Mouse (Mus musculus) urinary bladder, postnatal 36 days (tissue): Measurements from ENCODE around the gene Rbl2.

Source experiments
- DNase-seq, 2 experiments: peaks; one replicate each; pipeline ENCODE4 v3.0.0; 2022; ENCODE audit warnings: low spot score in 2 of 2, mixed read lengths in 1 of 2

Rbl2 gene

DNA sequence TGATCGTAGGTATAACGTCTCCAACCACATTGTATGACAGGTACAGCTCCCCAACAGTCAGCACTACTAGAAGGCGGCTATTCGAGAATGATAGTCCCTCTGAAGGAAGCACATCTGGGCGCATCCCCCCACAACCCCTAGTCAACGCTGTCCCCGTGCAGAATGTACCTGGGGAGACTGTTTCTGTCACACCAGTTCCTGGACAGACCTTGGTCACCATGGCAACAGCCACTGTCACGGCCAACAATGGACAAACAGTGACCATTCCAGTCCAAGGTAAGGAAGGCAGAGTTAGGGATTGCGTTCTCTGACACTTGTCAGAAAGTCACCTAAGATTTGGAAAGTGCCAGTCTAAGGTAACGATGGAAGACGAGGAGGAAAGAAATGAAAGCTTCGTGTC is 36.4 kb downstream of the Rbl2 start:
- DNase-seq, result no peak

GRCm38 (mm10) chr8:91111868-91112477 is 42.1 kb downstream of the Rbl2 start:
- DNase-seq, result no peak

GRCm38 (mm10) chr8:91114428-91114827 is 44.6 kb downstream of the Rbl2 start:
- no peak for DNase-seq

GRCm38 (mm10) chr8:91114910-91115309 is 45.1 kb downstream of the Rbl2 start:
- DNase-seq, result no peak

DNA sequence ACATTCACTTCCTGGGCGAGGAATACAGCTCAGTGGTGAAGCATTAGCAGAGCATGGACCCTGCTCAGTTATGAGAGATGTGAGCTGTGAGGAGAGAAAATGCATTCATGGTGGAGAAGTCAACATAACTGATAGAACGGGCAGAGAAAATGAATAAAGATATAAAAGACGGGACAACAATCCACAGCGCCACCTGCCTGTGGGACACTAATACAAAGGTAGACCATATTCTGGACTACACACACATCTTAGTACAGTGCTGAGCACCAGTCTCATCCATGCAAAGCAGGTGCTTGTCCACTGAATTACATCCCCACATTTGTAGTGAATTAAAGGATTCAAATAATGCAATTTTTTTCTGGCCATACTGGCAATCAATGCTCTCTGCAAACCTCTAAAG is 47.7 kb downstream of the Rbl2 start:
- no peak for DNase-seq

DNA sequence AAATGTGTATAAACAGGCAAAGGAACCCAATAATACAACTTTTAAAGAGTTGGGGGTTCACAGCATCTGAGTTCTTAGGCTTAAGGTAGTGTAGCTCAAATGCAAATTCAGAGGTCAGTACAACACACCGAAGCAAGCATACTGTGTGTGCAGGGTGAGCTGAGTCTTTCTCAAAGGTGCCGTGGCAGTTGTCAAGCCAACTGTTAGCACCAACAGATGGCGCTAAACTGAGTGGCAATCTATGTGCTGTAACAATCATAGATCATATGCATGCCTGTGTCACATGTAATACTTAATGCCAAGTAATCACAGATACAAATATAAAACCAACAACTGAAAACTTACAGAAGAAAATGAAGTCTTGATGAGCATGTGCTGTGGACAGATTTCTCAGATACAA is 48.3 kb downstream of the Rbl2 start:
- DNase-seq, result no peak

DNA sequence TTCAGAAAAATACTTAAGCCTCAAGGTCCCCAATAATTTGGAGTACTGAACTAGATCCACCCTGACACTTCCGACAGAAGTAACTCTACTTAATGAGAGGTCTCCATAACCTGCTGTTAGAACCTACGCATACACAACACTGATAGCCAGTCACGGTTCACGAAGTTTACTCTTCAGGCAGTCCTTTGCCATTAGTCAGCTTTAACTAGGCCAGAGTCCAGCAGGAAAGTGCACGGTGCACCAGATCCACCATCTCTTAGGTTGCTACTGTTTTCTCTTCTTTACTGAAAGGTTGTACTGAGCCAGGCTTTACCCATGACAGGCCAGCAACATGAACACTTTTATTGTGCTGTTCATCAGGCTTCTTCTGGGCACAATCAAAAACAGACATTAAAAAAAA is 54.5 kb downstream of the Rbl2 start:
- DNase-seq, result no peak

DNA sequence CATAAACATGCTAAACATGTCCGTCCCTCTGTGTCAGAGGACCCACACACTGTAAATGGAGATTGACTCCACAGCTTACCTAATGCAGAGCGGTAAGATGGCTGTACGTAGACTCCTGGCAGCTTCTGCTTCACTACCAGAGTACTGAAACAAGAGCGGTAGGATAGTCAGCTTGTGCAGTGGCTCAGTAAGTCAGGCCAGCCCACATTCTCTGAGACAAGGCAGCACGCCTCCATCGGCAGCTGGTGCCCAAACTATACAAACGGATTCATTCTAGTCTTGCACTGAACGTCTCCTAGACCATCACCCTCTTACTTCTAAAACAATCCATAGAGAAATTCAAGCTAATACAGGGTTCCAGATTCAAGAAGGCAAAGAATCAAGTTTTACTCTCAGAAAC is 56.9 kb downstream of the Rbl2 start:
- no peak for DNase-seq

DNA sequence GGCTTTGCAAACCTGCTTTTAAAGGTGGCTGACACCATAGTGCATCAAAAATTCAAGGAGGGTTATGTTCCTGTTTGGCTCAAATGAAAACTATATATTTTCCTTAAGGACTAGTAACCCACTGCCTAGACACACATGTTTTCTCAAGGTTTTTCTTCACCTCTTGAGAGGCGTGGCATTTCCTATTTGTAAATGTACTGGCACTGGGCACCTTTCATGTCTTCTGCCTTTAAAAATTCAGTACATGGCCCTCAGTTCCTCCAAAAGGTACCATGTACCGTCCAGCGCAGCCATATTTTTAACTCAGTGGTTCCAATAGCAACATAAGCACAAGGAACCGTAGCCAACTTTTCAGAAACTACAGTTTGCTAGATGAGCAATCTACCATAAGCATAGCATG is 62.9 kb downstream of the Rbl2 start:
- DNase-seq, result no peak

DNA sequence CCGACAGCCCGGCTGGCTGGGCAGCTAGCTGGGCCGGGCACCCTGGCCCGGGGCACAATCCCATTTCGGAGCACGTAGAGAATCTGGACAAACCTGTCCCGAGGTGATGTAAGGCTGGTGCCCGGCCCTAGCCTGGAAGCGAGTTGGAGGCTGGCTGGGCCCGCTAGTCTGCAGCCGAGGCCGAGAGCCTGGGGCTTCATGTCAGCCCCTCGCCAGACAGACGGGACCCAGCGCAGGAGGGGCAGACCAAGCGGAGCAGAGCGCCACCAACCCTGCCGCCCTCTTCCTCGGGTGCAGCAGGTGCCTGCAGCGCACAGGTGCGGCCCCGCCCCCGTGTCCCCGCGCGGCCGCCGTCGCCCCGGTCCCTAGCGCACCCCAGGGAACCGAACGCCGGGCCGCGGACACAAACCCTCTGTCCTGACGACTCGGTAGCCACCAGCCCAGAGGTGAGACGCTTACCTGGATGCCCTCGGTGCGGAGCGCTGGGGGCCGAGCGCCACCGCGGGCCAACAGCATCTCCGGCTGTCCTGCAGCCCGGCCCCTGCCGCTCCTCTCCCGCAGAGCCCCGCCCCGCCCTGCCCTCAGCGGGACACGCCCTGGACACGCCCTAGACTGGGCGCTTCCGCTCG is 63.7 kb downstream of the Rbl2 start:
- DNase-seq, result peak; percentile 58 to 60

- DNase-seq, result peak; percentile 99
Measured at GRCm38 (mm10) chr8:91134070-91134475, 64.2 kb downstream of the Rbl2 start.

DNA sequence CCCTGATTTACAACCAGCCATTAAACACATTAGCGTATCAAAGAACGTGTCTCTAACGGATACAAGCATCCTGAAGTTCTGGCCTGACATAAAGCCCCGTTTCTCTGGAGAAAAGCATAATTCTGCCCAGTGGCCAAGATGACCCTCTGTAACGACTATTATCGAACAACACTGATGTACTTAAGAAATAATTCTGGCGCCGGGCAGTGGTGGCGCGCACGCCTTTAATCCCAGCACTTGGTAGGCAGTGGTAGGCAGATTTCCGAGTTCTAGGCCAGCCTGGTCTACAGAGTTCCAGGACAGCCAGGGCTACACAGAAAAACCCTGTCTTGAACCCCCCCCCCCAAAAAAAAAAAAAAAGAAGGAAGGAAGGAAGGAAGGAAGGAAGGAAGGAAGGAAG is 64.8 kb downstream of the Rbl2 start:
- no peak for DNase-seq

DNA sequence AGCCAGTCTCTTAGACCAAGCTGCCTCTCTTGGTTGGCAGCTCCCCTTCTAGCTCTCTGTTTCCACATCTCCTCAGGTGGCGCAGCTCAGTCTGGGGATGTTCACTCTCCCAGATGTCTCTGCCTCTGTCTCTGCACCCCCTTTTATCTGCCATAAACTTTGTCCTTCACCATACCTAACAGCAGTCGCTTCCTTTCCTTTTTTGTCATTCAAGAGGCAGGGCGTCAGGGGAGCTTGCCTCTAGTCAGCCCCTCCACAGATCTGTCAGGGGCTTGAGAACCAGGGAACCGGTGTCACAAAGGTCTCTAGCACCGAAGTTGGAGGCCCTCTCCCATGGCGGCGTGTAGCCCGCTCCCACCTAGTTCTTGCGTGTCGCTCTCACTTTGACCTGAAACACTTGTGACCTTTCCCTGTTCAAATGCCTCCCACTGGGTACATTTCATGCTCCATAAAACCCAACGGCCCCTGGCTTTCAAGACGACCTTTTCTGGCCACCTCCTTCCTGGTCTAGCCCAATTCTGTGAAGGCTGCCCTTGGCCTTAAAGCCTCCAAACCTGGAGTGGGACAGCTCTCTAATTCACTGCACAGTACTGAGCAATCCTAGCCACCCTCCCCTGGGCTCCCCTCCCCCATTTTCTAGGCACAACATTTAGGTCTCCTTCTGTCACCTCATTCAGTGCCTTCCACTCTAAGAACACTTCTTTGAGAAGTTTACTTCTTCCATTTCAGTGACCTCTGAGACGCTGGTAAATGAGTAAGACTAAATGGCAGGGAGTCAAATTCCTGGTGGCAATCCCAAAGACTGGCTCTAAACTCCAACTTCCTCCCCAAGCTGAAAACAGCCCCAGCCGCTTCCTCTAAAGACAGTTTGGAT is 65.7 kb downstream of the Rbl2 start:
- no peak for DNase-seq

DNA sequence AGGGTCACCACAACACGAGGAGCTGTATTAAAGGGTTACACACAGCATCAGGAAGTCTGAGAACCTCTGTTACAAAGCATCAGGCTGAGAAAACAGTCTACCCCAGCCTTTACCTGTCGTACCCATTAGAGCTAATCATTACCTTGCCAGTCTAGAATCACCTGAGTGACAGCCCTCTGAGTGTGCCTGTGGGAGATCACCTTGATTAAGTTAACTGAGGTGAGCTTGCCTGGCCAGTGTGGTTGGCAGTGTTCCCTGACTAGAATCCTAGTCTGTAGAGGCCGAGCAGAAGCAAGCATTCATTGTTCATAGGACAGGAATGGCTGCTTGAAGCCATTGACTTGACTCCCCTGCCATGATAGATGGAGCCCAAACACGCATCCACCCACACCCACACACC is 71.0 kb downstream of the Rbl2 start:
- DNase-seq, result no peak

DNA sequence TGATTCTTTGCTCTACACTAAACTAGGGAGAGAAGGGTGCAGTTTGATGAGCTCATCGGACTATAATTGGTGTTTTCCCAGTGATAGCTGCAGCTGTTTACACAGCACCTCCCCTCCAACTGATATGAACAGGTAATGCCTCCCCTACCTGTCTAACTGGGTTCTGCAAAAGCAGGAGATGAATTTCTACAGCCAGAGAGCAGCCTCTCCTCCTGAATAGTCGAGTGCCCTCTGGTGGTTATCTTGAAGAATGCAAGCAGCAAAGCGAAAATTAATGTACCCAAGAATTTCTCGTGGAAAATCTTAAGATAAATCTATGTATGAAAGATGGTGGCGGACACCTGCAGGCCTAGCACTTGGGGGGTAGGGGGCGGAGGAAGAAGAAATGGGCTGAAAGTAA is 77.9 kb downstream of the Rbl2 start:
- DNase-seq, result peak; percentile 27

- DNase-seq, result no peak
Measured at GRCm38 (mm10) chr8:91148643-91149178, 78.9 kb downstream of the Rbl2 start.

GRCm38 (mm10) chr8:91149298-91149697 is 79.4 kb downstream of the Rbl2 start:
- no peak for DNase-seq

DNA sequence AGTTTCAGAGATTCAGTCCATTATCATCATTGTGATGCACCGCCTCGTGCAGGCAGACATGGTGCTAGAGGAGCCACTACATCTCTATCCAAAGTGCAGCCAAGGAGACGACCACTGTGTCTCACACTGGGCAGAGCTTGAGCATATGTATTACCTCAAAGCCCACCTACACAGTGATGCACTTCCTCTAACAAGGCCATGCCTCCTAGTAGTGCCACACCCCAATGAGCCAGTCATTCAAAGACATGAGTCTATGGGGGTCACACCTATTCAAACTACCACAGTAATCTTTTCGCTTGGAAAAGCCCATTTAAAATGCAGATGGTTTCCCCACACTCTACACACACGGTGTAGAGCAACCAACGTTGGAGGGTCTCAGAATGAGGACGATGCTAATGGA is 81.7 kb downstream of the Rbl2 start:
- no peak for DNase-seq

GRCm38 (mm10) chr8:91153831-91154230 is 84.0 kb downstream of the Rbl2 start:
- no peak for DNase-seq

GRCm38 (mm10) chr8:91154564-91154963 is 84.7 kb downstream of the Rbl2 start:
- DNase-seq, result no peak

DNA sequence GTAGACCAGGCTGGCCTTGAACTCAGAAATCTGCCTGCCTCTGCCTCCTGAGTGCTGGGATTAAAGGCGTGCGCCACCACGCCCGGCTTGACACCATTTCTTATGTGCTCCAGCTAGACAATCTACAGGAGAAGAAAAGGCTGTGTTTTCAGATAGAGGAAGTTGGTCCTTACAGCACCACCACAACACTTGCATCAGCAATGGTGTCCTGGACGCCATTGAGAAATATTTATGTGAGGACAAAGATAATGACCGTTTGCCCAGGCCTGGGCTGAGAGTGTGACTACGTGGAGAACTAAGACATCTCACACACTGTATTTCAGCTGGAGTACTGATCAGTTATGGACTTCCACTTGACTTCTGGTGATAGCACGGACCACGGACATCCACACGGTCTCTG is 88.8 kb downstream of the Rbl2 start:
- DNase-seq, result no peak

GRCm38 (mm10) chr8:91159959-91160800 is 90.3 kb downstream of the Rbl2 start:
- DNase-seq, result no peak
